Comparison of ENCODE assay signal across 24 mouse cellular contexts in the genomic region with DNA sequence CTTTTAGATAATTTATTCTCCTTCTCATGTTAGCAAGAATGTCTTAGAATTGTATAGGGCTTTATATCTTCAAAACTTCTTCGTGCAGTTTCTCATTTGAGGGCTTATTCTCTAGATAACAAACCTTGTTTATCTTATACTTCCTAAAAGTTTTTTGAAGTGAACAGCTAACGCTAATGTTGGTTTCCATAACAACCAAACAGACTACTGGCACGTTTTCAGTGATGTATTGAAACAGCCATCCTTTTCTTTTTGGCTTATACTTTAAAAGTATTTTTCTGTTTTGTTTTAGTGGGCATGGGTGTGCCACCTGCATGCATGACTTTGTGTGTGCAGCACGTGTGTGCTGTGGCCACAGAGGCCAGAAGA.
DNase-seq lines count a peak whose midpoint lies in the region; ATAC-seq and TF ChIP-seq lines count a peak whose summit lies in the region.
"Had no signal": no experiment of that assay in that cellular context is flagged by ENCODE, and none has a peak within 500 bp of the region (broad histone marks: within the 10 kb centered on the region; RNA-seq: fewer than 3 reads in every experiment).

No protein-coding gene starts in this region.

- H3K4me3 ChIP-seq in gastrocnemius, adult 2 months: no peak overlapping the region
- no peak overlapping the region for H3K4me3 ChIP-seq in layer of hippocampus, adult 2 months
- H3K4me3 ChIP-seq: embryonic facial prominence, embryonic 13.5 days; forebrain, embryonic 10.5 days; forebrain, embryonic 15.5 days; heart, embryonic 10.5 days; hindbrain, embryonic 13.5 days; myocyte; neural tube, embryonic 13.5 days had no signal

- no peak for TF ChIP-seq CTCF in gastrocnemius, adult 2 months (IDR thresholded peaks at IDR 0.05)
- no peak for TF ChIP-seq CTCF in layer of hippocampus, adult 2 months (conservative IDR thresholded peaks at IDR 0.05)

- DNase-seq in gastrocnemius, adult 2 months: no peak
- no peak for DNase-seq in gastrocnemius, adult 8-10 months (ENCODE audit: low spot score in 2 of 2)
- DNase-seq in layer of hippocampus, adult 2 months (ENCODE audit: low spot score in 2 of 2): no peak
- DNase-seq in layer of hippocampus, adult 9-11 months: no peak
- peak; percentile 17 for DNase-seq in MEL-GATA-1-ER (ENCODE audit: extremely low read depth, low read depth)
- no peak for DNase-seq in B cell, adult 2 months
- DNase-seq: adrenal gland, postnatal 10 days; cerebellum, adult 11 months; cerebellum, adult 9-10 months; heart, postnatal 36 days; liver; right cerebral cortex, postnatal 14 days had no signal

- peak overlapping the region; percentile 69 for H3K27ac ChIP-seq in gastrocnemius, adult 2 months
- H3K27ac ChIP-seq in layer of hippocampus, adult 2 months: peak overlapping the region; percentile 59
- H3K27ac ChIP-seq: embryonic facial prominence, embryonic 13.5 days; forebrain, embryonic 10.5 days; forebrain, embryonic 15.5 days; heart, embryonic 10.5 days; hindbrain, embryonic 13.5 days; liver, embryonic 14.5 days had no signal

- intact Hi-C loops in gastrocnemius, adult 2 months (cut with DNase I): loop anchor here (10.0 kb wide), 1 partner anchor 60 kb away; no protein-coding TSS in a partner anchor

- ATAC-seq in megakaryocyte-erythroid progenitor cell, adult 5-6 weeks (replicated peaks; ENCODE audit: low FRiP score, low TSS enrichment, poor library complexity, severe bottlenecking): peak; percentile 45
- no peak for ATAC-seq in cerebellum, adult (ENCODE audit: insufficient number of reproducible peaks, low FRiP score, low TSS enrichment)
- ATAC-seq: forebrain, embryonic 15.5 days; inflammation-experienced regulatory T-cells, adult 6 months; midbrain, embryonic 16.5 days had no signal
